Mouse (Mus musculus): Measurements from ENCODE around the gene Lrrc8d. TPM values are rescaled to one million over a fixed set of nuclear protein-coding genes. Genes with fewer than 3 reads are reported as not detected.

Gene Lrrc8d
- total RNA-seq, 2 experiments from 2014 or later = 8.1 to 26.5 TPM

DNA sequence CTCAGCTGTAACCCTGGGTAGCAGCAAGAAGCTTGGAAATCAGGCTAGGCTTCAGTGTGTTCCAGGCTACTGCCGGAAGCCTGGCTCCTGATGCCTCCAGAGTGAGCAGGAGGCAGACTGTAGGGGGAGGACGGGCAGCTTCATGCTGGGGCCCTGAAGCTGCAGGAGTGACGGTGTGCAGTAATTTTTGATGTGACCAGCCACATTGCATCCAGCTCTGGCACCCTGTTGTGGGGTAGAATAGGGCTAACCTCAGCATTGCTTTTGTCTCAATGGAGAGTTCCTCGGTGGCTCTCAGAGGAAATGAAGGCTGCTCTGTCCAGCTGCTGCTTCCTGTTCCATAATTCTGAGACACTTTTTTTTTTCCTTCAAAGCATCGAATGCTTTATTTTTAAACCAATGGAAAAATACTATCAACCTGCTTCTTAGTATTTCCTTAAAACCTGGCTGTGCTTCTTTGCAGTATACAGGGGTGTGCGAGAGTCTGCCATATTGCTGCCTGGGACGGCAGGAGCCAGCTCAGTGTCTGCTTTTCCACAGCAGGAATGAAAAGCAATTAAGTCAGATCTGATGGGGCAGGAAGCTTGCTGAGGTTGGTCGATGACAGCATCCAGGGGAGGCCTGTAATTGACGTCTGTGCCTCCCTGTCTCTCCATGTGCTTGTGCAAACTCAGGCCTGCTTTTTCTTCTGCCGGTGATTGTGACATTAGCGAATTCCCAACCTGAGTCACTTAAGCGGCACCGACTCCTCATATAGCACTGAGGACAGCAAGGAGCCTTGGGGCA, 100.3 kb downstream of the Lrrc8d start:
- no peak for ATAC-seq (replicated peaks; ENCODE audit: low FRiP score, low TSS enrichment, poor library complexity, severe bottlenecking)

DNA sequence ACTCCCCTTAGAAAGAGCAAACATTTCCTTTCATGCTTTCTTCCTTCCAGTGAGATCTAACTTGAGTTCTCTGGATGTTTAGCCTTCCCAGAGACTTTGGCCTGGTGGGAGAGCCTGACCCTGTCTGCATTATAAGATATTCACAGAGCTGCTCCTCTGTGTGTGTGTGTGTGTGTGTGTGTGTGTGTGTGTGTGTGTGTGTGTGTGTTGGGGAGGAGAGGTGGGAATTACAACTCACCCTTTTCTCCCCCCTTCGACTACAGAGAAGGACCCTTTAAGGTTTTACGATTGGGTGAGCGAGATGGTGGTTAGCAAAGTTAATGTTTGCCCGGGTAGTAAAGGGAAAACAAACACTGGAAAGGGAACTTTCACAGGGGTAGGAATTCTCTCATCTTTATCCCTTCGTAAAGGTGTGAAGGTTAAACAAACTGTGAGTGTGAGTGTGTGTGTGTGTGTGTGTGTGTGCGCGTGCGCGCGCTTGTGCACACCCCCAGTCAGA, 101.3 kb downstream of the Lrrc8d start:
- no peak for ATAC-seq (replicated peaks; ENCODE audit: low FRiP score, low TSS enrichment, poor library complexity, severe bottlenecking)

DNA sequence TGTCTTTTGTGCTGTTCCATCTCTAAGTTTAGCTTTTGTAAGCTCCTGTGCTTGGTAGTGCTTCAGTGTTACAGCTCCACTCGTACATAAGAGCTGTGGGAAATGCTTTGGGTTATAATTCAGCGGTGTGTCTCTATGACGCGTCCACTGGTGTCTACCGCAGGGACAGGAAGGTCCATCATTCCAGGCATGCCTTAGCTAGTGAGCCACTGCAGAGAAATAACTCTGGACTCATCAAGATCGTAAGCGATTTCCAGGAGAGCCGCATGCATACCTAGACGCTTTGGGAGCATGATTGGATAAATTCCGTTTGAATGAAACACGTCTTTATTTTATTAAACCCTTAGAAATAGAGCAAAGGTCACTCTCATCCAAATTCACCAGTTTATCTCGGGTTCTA, 106.2 kb downstream of the Lrrc8d start:
- no peak for ATAC-seq (replicated peaks; ENCODE audit: low FRiP score, low TSS enrichment, poor library complexity, severe bottlenecking)

DNA sequence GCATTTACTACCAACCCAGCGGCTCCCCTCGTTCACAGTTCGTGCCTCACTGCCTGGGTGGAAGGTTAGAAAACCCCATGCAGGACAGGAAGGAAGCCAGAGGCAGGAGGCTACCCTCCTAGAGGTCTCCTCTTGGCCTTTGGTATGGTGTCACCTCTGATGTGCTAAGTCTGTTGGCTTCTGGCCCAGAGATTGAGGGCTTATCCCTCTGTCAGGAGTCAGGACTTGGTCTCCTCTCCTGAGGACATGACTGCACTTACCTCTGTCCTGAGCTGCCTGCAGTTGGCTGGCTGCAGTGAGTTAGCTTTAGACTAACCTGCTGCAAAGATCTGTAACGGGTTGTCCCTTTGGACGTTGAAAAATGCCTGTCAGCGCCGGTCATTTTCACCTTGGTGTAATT, 107.7 kb downstream of the Lrrc8d start:
- ATAC-seq (replicated peaks; ENCODE audit: low FRiP score, low TSS enrichment, poor library complexity, severe bottlenecking) = peak; percentile 51

DNA sequence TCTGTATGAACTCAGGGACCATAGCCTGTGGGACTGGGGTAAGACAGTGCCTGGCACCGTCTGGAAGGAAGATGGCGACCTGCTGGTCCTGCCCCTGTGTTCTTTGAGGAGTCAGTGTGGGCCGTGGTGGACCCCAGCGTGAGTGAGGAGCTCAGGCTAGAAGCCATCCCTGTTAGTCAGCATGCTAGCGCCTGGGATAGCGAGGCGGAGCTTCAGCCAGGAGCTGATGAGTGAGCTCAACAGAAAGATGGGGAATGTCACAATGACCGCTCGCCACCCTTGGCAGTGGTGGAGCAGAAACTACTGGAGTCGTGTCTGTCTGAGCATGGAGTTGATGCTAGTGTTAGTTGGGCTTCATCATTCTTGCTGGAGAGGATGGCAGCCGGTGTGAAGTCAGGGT, 109.3 kb downstream of the Lrrc8d start:
- ATAC-seq (replicated peaks; ENCODE audit: low FRiP score, low TSS enrichment, poor library complexity, severe bottlenecking) = no peak

DNA sequence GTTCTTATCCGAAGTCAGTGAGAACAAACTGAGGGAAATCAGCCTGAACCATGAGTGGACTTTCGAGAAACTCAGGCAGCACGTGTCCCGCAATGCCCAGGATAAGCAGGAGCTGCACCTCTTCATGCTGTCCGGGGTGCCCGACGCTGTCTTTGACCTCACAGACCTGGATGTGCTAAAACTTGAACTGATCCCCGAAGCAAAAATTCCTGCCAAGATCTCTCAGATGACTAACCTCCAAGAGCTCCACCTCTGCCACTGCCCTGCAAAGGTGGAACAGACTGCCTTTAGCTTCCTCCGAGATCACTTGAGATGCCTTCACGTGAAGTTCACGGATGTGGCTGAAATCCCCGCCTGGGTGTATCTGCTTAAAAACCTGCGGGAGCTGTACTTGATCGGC, 113.3 kb downstream of the Lrrc8d start:
- ATAC-seq (replicated peaks; ENCODE audit: low FRiP score, low TSS enrichment, poor library complexity, severe bottlenecking) = no peak

- ATAC-seq (replicated peaks; ENCODE audit: low FRiP score, low TSS enrichment, poor library complexity, severe bottlenecking) = no peak
Observed at GRCm38 (mm10) chr5:105813974-105814373, 114.2 kb downstream of the Lrrc8d start.

- ATAC-seq (replicated peaks; ENCODE audit: low FRiP score, low TSS enrichment, poor library complexity, severe bottlenecking) = no peak
Observed at GRCm38 (mm10) chr5:105816118-105816517, 116.3 kb downstream of the Lrrc8d start.

- peak; percentile 92 for ATAC-seq (replicated peaks; ENCODE audit: low FRiP score, low TSS enrichment, poor library complexity, severe bottlenecking)
Observed at GRCm38 (mm10) chr5:105817248-105817976, 117.6 kb downstream of the Lrrc8d start.

- no peak for ATAC-seq (replicated peaks; ENCODE audit: low FRiP score, low TSS enrichment, poor library complexity, severe bottlenecking)
Observed at GRCm38 (mm10) chr5:105818411-105818810, 118.6 kb downstream of the Lrrc8d start.

DNA sequence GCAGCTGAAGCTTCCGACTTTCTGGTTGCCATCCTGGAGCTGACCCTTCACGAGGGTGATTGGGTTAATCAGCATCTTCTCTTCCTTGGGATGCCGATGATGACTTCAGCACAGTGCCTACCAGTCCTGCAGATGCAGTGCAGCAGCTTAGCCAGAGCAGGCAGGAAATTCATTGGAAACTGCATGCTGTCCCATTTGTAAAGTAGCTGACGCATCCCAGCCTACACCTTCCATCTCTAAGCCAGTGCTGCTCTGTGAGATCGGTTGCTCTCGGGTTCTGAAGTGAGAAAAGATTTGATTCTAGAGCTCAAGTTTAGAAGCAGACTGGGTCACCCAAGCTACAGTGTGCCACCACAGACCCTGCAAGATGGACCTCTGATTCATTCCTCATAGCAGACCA, 121.6 kb downstream of the Lrrc8d start:
- ATAC-seq (replicated peaks; ENCODE audit: low FRiP score, low TSS enrichment, poor library complexity, severe bottlenecking) = no peak

DNA sequence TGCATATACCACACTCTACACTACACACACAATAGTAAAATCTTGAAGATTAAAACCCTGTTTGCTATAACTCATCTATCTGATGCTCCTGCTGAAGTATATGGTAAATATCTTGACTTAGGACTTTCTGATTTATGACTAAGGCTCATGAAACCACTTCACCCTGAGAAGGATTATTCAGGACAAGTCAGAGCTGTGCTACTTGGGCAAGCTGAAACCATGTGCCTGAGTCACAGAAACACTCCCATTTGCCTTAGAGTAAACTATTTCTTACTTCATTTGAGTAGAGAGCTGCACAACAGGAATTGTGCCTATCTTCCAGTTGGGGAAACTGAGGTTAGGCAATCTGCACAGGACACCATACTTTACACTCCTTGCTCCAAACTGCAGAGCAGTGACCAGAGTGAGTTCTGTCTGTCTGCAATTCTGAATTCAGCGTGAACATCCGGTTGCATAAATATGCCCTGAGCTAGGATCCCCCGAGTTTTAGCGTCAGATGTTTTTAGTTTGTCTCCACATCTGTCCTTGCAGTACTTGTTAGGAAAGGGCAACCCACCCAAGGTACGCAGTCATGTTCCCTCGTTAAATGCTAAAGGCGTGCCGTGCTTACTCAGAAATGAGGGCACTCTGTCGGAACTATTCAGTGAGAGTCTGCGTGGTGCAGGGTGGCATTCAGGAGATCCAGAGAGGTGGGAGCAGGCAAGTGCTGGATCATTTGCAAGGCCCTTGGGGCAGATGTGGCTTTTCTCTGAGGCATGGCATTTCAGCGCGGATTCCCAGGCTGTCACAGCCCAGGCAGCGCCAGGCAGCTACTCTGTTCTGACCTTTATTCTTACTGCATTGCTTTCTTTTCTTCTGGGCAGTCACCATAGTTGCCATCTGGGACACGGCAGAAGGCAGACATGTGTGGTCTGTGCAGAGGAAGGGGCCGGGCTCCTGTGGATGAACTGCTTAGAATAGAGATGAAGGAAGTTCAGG, 123.0 kb downstream of the Lrrc8d start:
- 0 out of 2 replicates have a peak, but pooled peaks have one; percentile 12 for ATAC-seq (replicated peaks; ENCODE audit: low FRiP score, low TSS enrichment, poor library complexity, severe bottlenecking)

- ATAC-seq (replicated peaks; ENCODE audit: low FRiP score, low TSS enrichment, poor library complexity, severe bottlenecking) = no peak
Observed at GRCm38 (mm10) chr5:105824282-105824681, 124.5 kb downstream of the Lrrc8d start.

- peak; percentile 80 for ATAC-seq (replicated peaks; ENCODE audit: low FRiP score, low TSS enrichment, poor library complexity, severe bottlenecking)
Observed at GRCm38 (mm10) chr5:105824827-105825226, 125.1 kb downstream of the Lrrc8d start.

DNA sequence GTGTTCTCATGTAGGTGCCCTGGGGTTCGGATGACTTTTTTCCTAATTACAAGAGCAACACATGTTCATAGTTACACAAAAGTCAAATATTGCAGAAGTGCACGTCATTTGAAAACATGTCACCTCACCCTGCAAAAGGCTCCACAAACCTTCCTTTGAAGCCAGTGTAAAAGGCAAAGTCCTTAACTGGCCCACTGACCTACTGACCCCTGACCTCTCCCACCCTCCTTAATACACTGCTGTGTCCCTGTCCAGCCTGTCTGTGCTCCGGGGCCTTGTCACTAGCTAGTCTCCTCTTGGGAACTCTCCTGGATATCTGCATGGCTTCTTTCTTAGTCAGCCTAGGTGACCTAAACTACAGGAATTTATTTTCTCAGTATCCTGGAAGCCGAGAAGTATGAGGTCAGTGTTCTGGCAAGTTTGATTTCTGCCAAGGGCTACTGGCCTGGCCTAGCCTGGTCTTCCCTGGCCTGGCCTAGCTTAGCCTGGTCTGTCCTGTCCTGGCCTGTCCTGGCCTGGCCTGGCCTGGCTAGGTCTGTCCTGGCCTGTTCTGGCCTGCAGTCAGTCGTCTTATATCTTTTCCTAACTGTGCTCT, 127.2 kb downstream of the Lrrc8d start:
- no peak for ATAC-seq (replicated peaks; ENCODE audit: low FRiP score, low TSS enrichment, poor library complexity, severe bottlenecking)

GRCm38 (mm10) chr5:105828050-105828449, 128.3 kb downstream of the Lrrc8d start:
- ATAC-seq (replicated peaks; ENCODE audit: low FRiP score, low TSS enrichment, poor library complexity, severe bottlenecking) = no peak

DNA sequence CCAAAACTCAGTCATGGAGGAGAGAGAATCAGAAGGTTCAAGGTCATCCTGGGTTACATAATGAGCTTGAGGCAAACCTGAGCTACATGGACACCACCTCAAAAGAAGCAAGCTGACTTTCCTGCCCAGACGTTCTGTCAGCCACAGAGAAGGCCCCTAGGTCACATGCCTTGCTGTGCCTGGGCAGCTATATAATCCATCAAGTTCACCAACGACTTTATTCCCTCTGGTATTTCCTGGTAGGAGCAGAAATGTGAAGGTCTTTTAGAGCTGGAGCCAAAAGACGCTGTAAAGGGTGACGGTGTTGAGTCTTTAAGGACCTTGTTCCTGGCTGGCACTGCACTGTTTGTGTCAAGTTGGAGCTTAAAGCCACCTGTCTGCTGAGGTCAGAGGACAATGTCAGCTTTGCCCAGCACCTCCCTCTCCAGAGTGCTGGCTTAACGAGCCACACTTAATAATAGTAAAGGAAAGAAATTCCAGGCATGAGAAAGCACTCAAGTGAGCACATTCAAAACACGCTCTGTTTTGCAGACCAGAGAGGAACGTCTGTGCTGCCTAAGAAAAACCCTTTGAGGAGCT, 129.3 kb downstream of the Lrrc8d start:
- ATAC-seq (replicated peaks; ENCODE audit: low FRiP score, low TSS enrichment, poor library complexity, severe bottlenecking) = no peak

DNA sequence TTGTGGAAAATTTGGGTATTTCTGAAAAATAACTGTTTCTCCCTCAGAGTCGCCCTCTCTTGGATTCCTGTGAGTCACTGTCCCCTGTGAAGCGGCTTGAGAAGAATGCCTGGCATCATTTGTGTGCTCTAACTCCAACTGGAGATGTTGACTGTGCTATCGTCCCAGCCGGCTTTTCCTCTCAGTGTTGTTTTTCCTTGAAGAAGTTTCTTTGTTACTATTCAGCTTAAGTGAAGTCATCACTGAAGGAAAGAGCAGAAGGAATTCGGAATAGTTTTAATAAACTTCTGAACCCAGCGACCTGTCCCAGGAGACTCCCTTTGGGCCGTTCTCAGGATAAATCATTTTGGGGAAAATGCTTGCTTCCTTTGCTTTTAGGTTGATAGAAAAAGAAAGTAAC, 132.4 kb downstream of the Lrrc8d start:
- no peak for ATAC-seq (replicated peaks; ENCODE audit: low FRiP score, low TSS enrichment, poor library complexity, severe bottlenecking)

GRCm38 (mm10) chr5:105833923-105834322, 134.2 kb downstream of the Lrrc8d start:
- no peak for ATAC-seq (replicated peaks; ENCODE audit: low FRiP score, low TSS enrichment, poor library complexity, severe bottlenecking)

Data from megakaryocyte-erythroid progenitor cell, adult 5-6 weeks (primary cell).